Mouse (Mus musculus) testis, postnatal 14 days (tissue): ENCODE data around the gene Daam1.

ENCODE experiments used
- DNase-seq: peaks from one replicate; pipeline ENCODE4 v3.0.0; 2021; ENCODE audit warnings: low spot score

The Daam1 gene

DNA sequence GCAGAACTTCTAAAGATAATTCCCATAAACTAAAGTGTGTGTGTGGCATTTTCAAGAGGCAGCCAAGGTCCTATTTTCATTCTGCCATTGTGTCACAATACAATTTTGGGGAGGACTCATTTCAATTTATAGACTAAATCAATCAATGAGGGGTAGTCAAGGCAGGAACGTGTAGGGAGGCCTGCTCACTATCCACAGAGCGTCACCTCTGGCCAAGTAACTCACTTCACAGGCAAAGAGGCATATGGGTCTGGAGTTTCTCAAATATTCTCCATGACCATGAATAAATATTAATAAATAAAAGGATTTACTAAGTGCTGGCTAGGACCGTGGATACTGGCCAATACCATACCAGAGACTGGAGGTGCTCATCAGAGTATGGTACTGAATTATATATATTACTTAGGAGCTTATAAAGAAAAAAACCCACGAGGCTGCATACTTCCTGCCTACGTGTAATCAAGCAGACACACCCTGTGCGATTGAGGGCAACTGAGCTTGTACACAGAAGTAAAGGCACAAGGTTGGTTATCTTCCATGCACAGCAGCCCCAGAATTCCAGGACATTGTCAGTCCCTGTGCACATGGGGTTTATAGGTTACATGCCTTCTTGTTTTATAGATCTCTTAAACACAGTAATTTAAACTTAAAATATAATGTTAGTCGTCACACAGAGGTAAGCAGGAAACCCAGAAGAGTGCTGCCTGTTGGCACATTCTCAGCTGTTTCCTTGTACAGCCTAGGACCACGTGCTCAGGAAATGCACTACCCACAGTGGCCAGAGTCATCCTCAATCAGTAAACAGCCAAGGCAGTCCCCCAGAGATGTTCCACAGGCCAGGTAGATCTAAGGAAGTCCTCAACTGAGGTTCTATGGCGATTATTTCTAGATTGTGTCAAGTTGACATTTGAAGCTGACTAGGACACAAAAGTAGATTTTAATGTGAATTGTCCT lies 101.8 kb downstream of the Daam1 start:
- DNase-seq = no peak

DNA sequence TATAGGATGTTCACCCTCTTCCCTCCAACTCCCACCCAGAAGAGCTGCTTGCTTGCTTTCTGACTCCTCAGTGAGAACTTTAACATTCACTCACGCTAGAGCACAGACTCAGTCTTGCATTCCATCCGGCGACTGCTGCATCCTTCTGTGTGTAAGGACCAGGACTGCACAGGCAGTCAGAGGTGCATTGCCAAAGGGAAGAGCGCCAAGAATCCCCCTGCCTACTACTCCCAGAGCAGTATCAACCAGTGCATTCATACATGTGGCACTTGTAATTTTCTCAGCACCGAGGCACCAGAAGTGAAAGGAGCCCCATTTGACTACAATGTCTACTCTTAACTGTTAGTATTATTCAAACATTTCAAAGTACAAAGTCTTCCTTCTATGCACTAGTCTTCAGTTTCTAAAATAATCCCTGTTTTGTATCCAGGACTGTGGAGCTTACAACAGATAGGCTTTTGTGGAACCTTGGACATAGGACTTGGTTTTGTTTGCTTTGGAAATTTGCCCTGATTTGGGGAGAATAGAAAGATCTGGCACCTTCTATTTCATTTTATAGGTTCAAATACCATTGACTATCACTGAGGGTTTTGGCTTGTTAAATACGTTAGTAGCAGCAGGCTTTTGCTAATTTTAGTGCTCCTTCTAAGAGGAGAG lies 103.2 kb downstream of the Daam1 start:
- DNase-seq = no peak

DNA sequence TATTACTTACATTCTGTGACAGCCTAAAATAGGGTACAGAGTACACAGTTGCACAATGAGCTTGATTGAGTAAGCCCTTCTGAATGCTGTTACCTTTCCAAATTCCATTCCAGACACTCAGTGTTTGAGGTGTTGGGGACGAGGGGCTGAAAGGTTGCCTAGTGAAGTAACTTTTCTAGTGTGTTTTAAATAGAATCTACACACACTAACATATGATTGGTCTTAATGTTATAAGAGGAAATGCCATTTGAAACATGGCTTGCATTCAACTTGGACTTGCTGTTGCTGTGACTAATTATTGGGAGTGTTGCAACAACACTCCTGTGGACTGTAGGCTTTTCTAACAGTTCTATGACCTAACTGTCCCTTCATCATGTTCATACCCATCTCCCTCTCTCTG lies 105.8 kb downstream of the Daam1 start:
- DNase-seq = no peak

DNA sequence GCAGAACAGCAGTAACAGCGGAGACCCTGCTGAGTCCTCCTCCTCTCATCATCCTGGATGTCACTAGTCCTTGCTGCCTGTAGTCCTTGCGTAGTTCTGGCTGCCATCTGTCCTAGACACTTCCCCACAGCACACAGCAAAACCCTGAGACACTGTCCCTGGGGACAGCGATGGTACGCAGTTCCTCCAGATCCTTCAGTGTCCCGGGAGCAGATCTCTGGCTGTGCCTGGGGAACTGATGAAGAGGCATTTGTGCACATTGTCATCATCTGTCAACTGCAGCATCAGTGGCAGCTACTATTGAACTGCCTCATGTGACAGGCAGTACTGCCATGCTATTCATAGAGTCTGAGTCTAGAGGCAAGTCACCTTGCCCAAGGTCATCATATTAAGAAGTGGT lies 107.6 kb downstream of the Daam1 start:
- no peak for DNase-seq

DNA sequence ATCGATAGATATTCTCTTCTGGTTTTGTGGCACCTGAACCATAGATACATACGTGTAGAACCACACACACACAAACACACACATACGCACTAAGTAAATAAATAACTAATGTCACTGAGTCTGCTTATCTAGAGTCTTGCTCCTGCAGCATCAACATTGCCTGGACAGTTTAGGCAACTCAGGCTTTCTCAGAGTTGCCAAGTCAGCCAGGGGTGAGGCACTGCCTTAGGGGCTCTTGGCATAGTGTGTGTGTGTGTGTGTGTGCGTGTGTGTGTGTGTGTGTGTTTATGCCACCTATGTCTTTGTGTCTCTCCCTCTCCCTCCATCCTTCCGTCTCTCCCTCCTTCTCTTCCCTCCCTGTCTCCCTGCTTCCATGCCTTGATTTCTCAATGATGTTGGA lies 110.4 kb downstream of the Daam1 start:
- DNase-seq = no peak

DNA sequence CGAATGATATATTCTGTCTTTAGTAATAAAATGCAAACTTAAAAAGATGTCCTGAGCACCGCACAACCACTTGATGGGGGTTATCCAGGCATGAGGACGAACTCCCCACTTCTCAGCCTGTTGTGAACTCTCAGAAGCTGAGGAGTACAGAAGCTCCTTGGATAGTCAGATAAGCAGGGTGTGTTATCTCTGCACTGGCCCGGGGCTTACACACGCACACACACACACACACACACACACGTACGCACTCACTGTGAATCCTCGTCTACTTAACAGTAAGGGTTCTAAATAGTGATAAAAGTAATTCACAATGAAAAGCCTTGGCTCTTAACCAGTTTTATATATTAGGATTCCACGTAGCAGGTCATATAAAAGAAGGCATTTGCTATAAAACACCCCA lies 112.2 kb downstream of the Daam1 start:
- DNase-seq = no peak

DNA sequence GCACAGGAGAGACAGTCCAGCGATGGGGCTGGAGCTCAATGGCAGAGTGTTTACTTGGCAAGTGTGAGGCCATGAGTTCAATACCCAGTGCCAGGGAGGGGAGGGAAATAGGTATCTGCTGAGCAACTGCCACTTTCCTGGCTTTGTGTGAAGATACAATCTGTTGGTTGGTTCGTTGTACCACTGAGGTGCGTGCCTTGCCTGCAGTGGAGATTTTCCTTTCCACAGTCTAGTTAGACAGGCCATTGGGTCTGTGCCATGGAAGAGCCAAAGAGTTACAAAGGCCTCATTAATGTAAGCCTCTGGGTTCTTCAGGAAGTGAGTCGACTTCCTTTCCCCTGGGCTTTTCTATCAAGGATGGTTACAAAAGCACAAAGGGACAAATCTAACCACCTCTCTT lies 112.8 kb downstream of the Daam1 start:
- no peak for DNase-seq

DNA sequence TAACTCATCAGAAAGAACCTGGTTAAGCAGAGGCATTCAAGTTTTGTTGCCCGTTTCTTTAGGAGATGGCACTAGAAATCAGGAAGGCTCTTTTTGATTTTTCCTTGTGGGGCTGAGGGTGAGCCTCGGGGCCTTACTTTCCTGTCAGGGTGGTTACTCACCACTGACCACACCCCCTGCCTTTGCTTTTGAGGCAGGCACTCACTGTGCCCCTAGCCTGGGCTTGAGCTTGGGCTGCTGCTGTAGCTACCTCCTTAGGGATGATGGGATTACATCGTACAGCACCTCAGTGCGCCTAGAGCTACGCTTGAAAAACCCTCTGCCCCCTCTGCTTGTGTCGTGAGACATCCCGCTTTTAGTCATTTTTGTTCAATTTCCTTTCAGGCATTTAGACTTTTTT lies 115.0 kb downstream of the Daam1 start:
- no peak for DNase-seq

DNA sequence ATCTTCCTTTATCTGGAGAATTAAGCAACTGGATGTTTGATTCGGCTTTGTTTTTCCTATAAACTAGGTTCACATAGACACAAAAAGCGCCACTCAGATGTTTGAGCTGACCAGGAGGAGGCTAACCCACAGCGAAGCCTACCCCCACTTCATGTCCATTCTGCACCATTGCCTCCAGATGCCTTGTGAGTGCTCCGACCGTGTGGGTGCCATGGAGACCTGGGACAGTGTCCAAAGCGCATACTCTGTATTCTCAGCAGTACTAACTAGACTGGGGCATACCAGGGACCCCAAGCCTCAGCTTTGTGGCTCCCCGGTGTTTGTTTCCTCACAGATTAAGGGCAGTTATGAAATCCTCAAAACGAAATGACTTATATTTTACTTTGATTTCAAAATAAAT lies 115.6 kb downstream of the Daam1 start:
- DNase-seq = no peak

DNA sequence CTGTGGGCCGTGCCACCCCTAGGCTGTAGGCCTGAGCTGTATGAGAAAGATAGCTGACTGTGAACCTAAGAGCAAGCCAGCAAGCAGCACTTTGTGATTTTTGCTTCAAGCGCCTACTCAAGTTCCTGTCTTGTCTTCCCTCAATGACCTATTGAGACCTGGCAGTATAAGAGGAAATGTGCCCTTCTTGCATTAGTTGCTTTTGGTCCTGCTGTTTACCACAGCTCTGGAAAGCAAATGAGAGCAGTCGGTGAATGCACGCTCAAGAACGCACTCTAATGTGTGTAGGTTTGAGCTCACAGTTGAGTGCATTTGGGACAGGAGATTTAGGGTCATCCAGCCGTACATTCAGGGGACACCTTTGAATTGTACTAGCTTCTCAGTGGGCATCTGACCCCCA lies 118.1 kb downstream of the Daam1 start:
- no peak for DNase-seq

DNA sequence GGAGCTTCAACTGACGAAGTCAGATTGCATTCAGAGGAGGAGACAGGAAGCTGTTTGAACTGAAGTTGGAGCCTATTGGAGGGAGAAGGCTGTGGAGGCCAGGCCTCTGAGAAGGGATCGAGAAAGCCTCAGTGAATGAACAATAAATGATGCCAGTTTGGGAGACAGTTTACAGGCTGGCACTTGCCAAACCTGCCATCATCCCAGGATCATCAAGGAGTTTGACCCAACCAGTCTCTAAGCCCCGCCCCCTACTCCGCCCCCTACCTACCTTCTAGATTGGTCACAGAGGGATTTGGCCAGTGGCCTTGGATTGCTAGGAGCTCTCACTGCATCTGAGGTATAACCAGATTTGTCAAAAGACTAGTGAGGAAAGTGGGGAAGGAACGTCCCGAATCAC lies 118.7 kb downstream of the Daam1 start:
- DNase-seq = no peak

DNA sequence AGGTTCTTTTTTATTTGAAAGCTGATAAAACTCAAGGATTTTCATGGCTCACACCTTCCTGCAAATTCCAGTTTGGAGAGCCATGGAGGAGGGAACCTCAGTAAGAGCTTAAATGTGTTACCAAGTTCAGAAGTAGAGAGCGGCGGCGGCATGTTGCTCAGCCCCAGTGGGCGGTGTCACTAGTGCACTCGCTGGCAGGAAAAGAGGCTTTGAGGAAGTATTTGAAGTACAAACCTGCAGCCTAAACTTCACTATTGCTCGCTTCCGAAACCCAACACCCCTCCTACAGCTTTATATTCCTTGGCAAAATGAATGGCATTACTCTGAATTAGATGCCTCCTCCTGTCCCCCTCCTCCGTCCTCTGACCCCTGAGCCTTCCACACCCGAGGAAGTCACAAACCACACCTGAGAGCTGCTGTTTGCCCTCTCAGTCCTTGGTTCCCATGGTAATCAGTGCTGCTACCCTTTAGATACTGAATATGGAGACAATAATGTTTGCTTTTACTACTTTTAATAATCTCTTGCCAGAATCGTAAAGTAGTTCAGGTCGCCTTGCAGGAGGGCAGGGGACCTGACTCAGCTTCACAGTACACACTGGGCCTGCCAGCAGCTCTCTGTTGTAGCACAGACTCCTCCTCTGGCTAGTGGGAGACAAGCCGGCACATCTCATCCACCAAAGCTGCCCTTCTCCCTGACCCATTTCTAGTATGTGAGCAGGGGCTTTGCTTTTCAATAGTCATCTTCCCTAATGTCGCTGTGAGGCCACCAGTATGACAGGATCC lies 119.4 kb downstream of the Daam1 start:
- no peak for DNase-seq

DNA sequence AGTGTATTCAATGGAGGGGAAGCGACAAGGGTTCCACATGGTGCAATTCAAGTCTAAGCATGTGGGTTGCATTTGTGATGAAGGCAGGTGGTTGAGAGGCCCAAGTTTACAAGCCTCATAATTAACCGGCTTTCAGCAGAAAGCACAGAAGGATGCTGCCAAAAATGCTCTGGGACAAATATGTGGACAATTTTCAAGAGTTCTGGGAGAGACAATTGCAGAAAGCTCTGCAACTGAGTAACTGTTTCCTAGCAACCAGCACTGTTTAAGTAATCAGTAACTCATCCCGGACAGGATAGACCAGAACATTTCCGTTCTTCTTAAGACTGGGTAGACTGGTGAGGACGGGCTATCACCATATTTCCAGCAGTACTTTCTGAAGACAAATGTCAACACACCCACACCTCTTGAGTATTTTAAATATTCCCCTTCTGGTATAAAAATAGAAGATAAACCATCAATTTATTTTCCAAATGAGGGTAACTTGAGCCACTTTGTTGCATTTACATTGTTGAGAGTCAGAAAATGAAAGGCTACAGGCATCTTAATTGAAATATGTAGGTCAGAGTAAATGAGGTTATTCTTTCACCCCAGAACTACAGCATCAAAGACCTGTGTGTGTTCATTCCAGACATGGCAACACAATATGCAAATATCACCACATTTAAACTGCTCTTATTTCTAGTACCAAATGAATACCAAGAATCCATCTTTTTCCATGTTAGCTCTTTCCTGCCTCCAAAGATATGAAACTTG lies 123.5 kb downstream of the Daam1 start:
- DNase-seq = peak; percentile 26

DNA sequence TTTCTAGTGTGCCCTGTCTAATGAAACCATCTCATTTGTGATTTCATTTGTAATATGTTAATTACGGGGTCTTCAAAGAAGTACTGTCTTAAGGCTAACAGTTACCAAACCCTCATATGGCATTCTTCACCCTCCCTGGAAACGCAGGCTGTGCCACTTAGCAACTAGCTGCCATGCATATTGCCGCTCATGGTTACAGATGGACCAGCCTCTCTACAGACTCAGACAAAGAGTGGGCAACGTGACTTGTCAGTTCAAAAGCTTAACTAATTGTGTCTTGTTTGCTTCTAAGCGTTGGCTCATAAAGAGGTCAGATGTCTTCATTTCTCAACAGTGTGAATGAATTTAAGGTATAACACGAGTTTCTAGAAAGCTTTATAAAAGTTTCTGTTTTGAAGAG lies 126.1 kb downstream of the Daam1 start:
- no peak for DNase-seq

DNA sequence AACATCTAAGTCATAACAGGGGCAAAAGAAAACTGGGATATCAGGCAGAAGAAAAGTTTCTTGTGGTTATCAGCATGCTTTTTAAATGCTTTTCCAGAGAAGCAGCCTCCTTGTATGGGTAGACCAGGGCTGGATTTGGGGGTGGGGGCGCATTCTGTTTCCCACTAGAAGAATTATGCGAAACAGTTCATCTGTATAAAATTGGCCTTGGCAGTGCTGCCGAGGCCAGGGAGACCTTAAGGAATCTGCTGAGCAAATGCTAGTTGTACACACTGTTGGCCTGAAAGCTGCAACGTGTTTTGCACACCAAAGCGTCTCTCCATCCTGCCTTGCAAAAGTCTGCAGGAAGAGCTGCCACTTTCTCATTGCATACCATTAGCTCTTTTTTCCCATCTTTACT lies 126.6 kb downstream of the Daam1 start:
- no peak for DNase-seq

DNA sequence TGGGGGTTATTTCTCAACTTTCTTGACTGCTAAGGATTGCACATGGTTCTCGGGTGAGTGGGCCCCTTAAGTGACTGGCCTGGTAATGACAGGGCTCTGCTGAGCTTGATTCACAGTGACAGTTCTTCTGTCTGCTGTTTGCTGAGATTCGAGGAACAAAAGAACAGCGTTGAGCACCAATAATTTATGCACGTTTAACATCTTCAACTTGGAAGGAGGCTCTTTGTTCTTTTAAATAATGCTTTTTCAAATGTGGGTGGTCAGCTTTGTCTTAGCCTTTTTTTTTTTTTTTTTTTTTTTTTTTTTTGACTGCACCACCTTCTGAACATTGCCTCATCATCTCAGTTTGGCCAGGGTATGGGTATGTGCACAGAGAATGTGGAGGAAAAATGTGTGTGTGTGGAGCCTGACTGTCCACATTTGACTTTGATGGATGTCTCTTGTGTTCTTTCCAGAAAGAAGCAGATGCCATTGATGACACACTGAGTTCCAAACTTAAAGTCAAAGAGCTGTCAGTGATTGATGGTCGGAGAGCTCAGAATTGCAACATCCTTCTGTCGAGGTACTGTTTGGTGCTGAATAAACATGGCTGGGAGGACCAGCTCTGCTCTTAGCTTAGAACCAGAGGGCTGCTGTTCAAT lies 128.6 kb downstream of the Daam1 start:
- no peak for DNase-seq

DNA sequence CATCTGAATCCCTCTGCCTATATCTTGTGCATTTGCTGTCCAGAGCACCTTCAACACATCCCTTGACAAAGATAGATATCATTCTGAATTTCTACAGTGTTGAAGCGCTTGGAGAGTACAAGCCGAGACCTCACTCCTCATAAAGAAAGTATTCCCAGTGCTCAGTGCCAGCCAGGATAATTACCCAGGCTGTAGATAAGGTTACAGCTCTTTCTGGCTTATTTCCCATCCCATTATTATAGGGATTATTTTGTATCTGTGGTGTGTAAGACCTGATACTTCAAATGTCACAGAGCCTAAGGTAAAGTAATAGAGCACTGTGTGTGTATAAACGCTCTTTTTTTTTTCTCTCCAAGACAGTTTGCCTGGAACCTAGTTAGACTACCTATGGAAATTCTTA lies 130.8 kb downstream of the Daam1 start:
- no peak for DNase-seq

DNA sequence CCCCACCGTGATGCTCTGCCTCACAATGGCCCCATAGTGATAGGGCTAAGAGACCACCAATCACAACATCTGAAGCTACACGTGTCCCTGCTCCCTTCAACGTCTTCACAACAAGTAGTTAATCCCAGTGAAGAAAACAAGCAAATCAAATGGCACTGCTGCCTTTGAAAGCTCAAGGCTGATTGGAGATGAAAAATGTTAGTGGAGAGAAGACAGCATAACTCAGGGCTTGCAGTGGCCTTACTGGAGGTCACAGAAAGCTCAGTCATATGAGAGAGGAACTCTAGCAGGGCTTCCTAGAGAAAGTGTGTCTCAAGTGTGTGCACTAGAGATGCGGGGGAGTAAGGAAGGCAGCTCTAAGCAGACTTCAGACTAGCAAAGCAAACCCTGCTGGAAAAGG lies 131.7 kb downstream of the Daam1 start:
- no peak for DNase-seq

DNA sequence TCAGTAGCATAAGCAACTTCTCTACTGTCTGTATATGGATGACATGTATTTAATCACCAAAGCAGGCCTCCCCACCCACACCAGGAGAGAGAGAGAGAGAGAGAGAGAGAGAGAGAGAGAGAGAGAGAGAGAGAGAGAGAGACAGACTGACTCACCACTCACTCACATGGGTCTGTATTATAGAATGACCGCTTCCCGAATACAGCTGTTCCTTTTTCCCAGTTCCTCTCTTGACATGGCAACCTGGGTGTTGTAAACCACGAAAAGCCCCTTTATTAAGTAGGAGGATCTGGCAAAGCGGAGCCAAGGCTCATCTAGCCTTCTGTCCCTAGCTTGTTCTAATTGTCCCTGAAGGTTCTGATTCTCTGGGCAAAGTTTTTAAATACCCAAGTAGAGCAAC lies 137.7 kb downstream of the Daam1 start:
- no peak for DNase-seq

DNA sequence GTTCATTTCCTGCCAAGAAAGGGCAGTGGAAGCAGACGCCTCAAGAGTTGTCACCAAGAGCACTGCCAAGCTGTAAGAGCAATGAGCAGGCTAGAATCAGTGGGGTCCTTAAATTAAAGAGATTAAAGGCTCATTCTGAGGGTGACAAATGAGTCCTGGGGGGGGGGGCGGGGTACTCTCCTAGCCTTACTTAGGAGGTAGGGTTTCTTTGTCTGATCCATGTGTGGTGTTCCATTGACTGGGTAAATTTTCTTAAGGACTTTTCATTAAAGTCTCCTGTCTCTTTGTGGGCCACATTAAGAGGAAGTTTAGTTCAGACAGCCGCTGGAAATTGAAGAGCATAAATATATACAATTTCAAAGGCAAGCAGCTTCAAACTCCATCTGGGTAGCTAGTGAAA lies 138.1 kb downstream of the Daam1 start:
- DNase-seq = no peak

DNA sequence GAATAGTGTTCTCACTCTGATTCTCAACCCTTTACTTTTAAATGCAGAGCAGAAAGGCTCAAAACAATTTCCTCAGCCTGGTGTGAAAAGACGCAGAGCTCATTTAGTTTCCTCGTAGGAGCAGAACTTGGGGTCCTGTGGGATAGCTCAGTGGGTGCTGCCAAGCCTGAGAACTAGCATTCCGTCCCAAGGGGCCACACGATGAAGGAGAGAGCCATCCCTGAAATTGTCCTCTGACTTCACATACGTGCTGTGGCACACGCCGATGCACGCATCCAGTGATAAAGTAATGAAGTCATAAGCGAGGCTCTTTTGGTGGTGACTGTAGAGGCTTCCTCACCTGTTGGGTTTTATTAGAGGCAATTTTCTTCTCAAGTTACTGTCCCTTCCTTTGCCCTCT lies 138.6 kb downstream of the Daam1 start:
- DNase-seq = no peak
